ENCODE assay signal across 8 mouse cellular contexts in the genomic region with DNA sequence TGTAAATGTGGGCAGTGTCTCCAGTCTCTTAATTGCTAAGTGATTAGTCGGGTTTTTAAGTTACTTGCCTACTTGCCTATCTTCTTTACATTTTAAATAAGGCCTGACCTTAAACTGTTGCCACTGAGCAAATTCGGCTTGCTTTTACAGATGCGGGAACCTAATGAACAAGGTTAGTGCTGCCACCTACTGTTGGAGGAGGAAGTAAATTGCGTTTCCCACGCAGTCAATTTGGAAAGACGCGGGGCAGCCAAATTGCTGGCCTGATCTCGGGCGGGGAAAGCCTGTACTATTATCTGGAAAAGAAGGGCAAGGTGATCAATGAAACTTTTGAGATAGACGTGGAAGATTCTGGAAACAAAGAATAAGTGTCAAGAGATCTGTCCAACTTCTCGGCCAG.
DNase-seq lines count a peak whose midpoint lies in the region; ATAC-seq and TF ChIP-seq lines count a peak whose summit lies in the region.

No protein-coding gene starts in this region.

- H3K4me3 ChIP-seq in midbrain, embryonic 10.5 days, result no peak overlapping the region
- no peak overlapping the region for H3K4me3 ChIP-seq in midbrain, embryonic 15.5 days
- H3K4me3 ChIP-seq in cortical plate, adult 2 months (ENCODE audit: insufficient read depth, low read length), result no peak overlapping the region
- H3K4me3 ChIP-seq in heart, embryonic 12.5 days, result no peak overlapping the region

- peaks cover 3% of the 10 kb centered on the region; the same call in 1 of the 2 replicates for H3K9me3 ChIP-seq in midbrain, embryonic 10.5 days (replicated peaks)
- H3K9me3 ChIP-seq in midbrain, embryonic 15.5 days, result no peaks in the 10 kb centered on the region
- H3K9me3 ChIP-seq in heart, embryonic 12.5 days (replicated peaks), result peaks cover 8% of the 10 kb centered on the region

- H3K27me3 ChIP-seq in midbrain, embryonic 10.5 days (ENCODE audit: low read depth, poor library complexity, severe bottlenecking), result no peaks in the 10 kb centered on the region
- H3K27me3 ChIP-seq in midbrain, embryonic 15.5 days (replicated peaks), result no peaks in the 10 kb centered on the region
- no peaks in the 10 kb centered on the region for H3K27me3 ChIP-seq in heart, embryonic 12.5 days (replicated peaks)

- H3K4me2 ChIP-seq in midbrain, embryonic 15.5 days, result no peak overlapping the region
- H3K4me2 ChIP-seq in heart, embryonic 12.5 days, result no peak overlapping the region

- WGBS in midbrain, embryonic 10.5 days, result 15% methylated on average over 11 of the region's 11 CpGs
- 14% methylated on average over 11 of the region's 11 CpGs for WGBS in midbrain, embryonic 15.5 days
- WGBS in heart, embryonic 12.5 days, result 8% methylated on average over 11 of the region's 11 CpGs

- DNase-seq in midbrain, embryonic 10.5 days (ENCODE audit: low spot score), result peak; percentile 39
- peak; percentile 84 for DNase-seq in R1 (ENCODE audit: low read depth, low spot score)
- DNase-seq in layer of hippocampus, postnatal 14 days (ENCODE audit: low spot score in 2 of 2), result peak; percentile 27 to 63
- peak; percentile 58 for DNase-seq in naive thymus-derived CD4-positive, alpha-beta T cell, adult 2 months (ENCODE audit: low read depth)
- peak; percentile 43 for DNase-seq in yolk sac, embryonic 10.5 days (ENCODE audit: low spot score)

- H3K4me1 ChIP-seq in midbrain, embryonic 10.5 days, result no peaks in the 10 kb centered on the region
- H3K4me1 ChIP-seq in midbrain, embryonic 15.5 days, result no peaks in the 10 kb centered on the region
- no peaks in the 10 kb centered on the region for H3K4me1 ChIP-seq in cortical plate, adult 2 months (ENCODE audit: control insufficient read depth, insufficient read depth, low read length)
- H3K4me1 ChIP-seq in heart, embryonic 12.5 days (replicated peaks), result peaks cover 7% of the 10 kb centered on the region; the same call in 1 of the 2 replicates

- H3K36me3 ChIP-seq in midbrain, embryonic 10.5 days, result no peaks in the 10 kb centered on the region
- no peaks in the 10 kb centered on the region for H3K36me3 ChIP-seq in midbrain, embryonic 15.5 days (replicated peaks)
- 0 out of 2 replicates have a peak, but pooled peaks cover 2% of the 10 kb centered on the region for H3K36me3 ChIP-seq in heart, embryonic 12.5 days

- no peak for TF ChIP-seq POLR2A in cortical plate, adult 2 months (IDR thresholded peaks at IDR 0.05; ENCODE audit: extremely low read depth, insufficient read depth, low read length)

- no peak overlapping the region for H3K27ac ChIP-seq in midbrain, embryonic 10.5 days (replicated peaks)
- H3K27ac ChIP-seq in midbrain, embryonic 15.5 days, result no peak overlapping the region
- no peak overlapping the region for H3K27ac ChIP-seq in cortical plate, adult 2 months (ENCODE audit: insufficient read depth, low read length)
- no peak overlapping the region for H3K27ac ChIP-seq in heart, embryonic 12.5 days (ENCODE audit: poor library complexity, severe bottlenecking)

- ATAC-seq in midbrain, embryonic 15.5 days (replicated peaks), result no peak
- ATAC-seq in heart, embryonic 12.5 days (ENCODE audit: insufficient number of reproducible peaks, low FRiP score), result no peak

- peak; percentile 74 for TF ChIP-seq CTCF in cortical plate, adult 2 months (IDR thresholded peaks at IDR 0.05; ENCODE audit: extremely low read depth, insufficient read depth, low read length)

- no peak overlapping the region for H3K9ac ChIP-seq in midbrain, embryonic 15.5 days
- 0 out of 2 replicates have a peak overlapping the region, but pooled peaks have one; percentile 13 for H3K9ac ChIP-seq in heart, embryonic 12.5 days
